8 mouse cellular contexts compared by ENCODE assay signal in the genomic region with DNA sequence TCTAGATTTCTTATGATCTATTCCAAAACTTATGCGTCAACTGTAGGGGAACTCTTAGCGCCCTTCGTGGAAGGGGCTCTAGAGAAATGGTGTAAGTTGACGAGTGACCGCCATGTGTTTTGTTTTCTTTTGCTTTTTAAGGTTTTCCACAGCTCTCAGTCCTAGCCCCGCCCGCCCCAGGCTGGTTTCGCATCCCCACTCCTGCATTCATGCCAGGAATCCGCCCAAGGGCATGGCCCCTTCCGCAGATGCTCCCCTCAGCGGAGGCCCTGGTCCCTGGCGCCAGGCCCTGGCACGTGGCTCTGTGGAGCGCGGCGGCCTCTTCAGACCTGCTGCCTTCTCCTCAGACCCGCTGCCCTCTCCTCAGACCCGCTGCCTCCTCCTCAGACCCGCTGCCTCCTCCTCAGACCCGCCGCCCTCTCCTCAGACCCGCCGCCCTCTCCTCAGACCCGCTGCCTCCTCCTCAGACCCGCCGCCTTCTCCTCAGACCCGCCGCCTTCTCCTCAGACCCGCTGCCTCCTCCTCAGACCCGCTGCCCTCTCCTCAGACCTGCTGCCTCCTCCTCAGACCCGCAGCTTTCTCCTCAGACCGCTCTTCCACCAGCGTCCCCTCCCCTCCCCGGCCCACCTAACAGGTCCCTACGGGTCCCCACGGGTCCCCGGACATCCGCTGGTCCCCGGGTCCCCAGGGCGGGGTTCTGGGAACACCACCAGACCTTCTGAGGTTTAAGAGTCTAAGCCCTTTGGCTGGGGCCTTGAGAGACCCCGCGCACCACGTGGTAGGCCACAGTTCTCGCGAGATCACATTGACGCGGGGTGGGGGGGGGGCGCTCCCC. TPM values are rescaled to one million over a fixed set of nuclear protein-coding genes. Genes with fewer than 3 reads are reported as not detected.
DNase-seq lines count a peak whose midpoint lies in the region; ATAC-seq lines count a peak whose summit lies in the region.

No protein-coding gene starts in this region.

- peak overlapping the region; percentile 57 for H3K9ac ChIP-seq in kidney, embryonic 16.5 days (replicated peaks; ENCODE audit: low read length)

- 25% methylated on average over 36 of the region's 48 CpGs for WGBS in kidney, embryonic 16.5 days
- WGBS in midbrain, embryonic 10.5 days, result 19% methylated on average over 48 of the region's 48 CpGs

- ATAC-seq in kidney, embryonic 16.5 days (ENCODE audit: low FRiP score, low TSS enrichment), result peak; percentile 65; the same call in 1 of the 2 replicates
- ATAC-seq in megakaryocyte-erythroid progenitor cell, adult 5-6 weeks (replicated peaks; ENCODE audit: low FRiP score, low TSS enrichment, poor library complexity, severe bottlenecking), result no peak

- H3K36me3 ChIP-seq in kidney, embryonic 16.5 days (ENCODE audit: insufficient read depth, low read length), result no peaks in the 10 kb centered on the region
- H3K36me3 ChIP-seq in midbrain, embryonic 10.5 days, result no peaks in the 10 kb centered on the region

- H3K9me3 ChIP-seq in kidney, embryonic 16.5 days (ENCODE audit: low read length), result peaks cover 6% of the 10 kb centered on the region; the same call in 1 of the 2 replicates
- peaks cover 2% of the 10 kb centered on the region; the same call in 1 of the 2 replicates for H3K9me3 ChIP-seq in midbrain, embryonic 10.5 days (replicated peaks)

- DNase-seq in kidney, adult 9 months, result no peak
- peak; percentile 58 for DNase-seq in embryo, embryonic 10.5 days (ENCODE audit: low spot score)
- DNase-seq in heart, postnatal 14 days, result peak; percentile 40 to 47
- DNase-seq in midbrain, embryonic 10.5 days (ENCODE audit: low spot score), result peak; percentile 62
- no peak for DNase-seq in cerebellum, postnatal 36 days
- DNase-seq in adrenal gland, adult 18-20 months (ENCODE audit: low spot score in 2 of 2), result no peak

- intact Hi-C loops in heart, postnatal 14 days (cut with DNase I), result no loop called here

- peak overlapping the region; percentile 59 for H3K4me2 ChIP-seq in kidney, embryonic 16.5 days (replicated peaks; ENCODE audit: low read depth, low read length)

- H3K4me3 ChIP-seq in kidney, embryonic 16.5 days (ENCODE audit: low read length), result peak overlapping the region; percentile 36
- H3K4me3 ChIP-seq in midbrain, embryonic 10.5 days, result peak overlapping the region; percentile 56

- no peak overlapping the region for H3K27ac ChIP-seq in kidney, embryonic 16.5 days (ENCODE audit: low read length)
- H3K27ac ChIP-seq in midbrain, embryonic 10.5 days (replicated peaks), result peak overlapping the region; percentile 80

- peaks cover 6% of the 10 kb centered on the region; the same call in 1 of the 2 replicates for H3K27me3 ChIP-seq in kidney, embryonic 16.5 days (ENCODE audit: insufficient read depth, low read length)
- H3K27me3 ChIP-seq in midbrain, embryonic 10.5 days (ENCODE audit: low read depth, poor library complexity, severe bottlenecking), result peaks cover 44% of the 10 kb centered on the region

- 0 out of 2 replicates have a peak, but pooled peaks cover 3% of the 10 kb centered on the region for H3K4me1 ChIP-seq in kidney, embryonic 16.5 days (ENCODE audit: insufficient read depth, low read length)
- peaks cover 9% of the 10 kb centered on the region for H3K4me1 ChIP-seq in midbrain, embryonic 10.5 days

RNA-seq across cellular contexts. Expression of gene Six6, which starts 22.3 kb away (rescaled TPM):
- not detected in 2 replicates for polyA plus RNA-seq in kidney, embryonic 16.5 days (2015; fragmentation: Nextera tagmentation; extraction: Ambion mirVana)
- total RNA-seq in heart, postnatal 14 days (2021), result not detected
- 0.66 and 1.8 TPM in 2 replicates for polyA plus RNA-seq in midbrain, embryonic 10.5 days (2016; fragmentation: Nextera tagmentation; extraction: Ambion mirVana)
- total RNA-seq in megakaryocyte-erythroid progenitor cell, adult 5-6 weeks (2014; fragmentation: Nextera tagmentation), result not detected in 2 replicates
- not detected in 2 replicates for total RNA-seq in megakaryocyte-erythroid progenitor cell, adult 5-6 weeks (2017)
- total RNA-seq in adrenal gland, adult 18-20 months (2021), result not detected

RNA-seq across cellular contexts. Expression of gene 4930447C04Rik, which starts 23.2 kb away (rescaled TPM):
- 0.87 and 0.97 TPM in 2 replicates for polyA plus RNA-seq in kidney, embryonic 16.5 days (2015; fragmentation: Nextera tagmentation; extraction: Ambion mirVana)
- under 1 TPM; 0.41 to 0.46 TPM for total RNA-seq in heart, postnatal 14 days (2021)
- polyA plus RNA-seq in midbrain, embryonic 10.5 days (2016; fragmentation: Nextera tagmentation; extraction: Ambion mirVana), result 1.8 and 2.3 TPM in 2 replicates
- 5.8 TPM in 1 of 2 replicates, not detected in the other for total RNA-seq in megakaryocyte-erythroid progenitor cell, adult 5-6 weeks (2014; fragmentation: Nextera tagmentation)
- total RNA-seq in megakaryocyte-erythroid progenitor cell, adult 5-6 weeks (2017), result 0.89 and 17.8 TPM in 2 replicates
- total RNA-seq in adrenal gland, adult 18-20 months (2021), result 1 to 10 TPM in 1 of 2 experiments, not detected in 1; 1.0 TPM

Comparison
In these comparisons a context has a peak if more than half of its experiments do, and no peak if none do; other contexts are left out.
1. DNase-seq: peak in embryo, embryonic 10.5 days (single experiment), heart, postnatal 14 days (2 of 2) and midbrain, embryonic 10.5 days (single experiment); none in kidney, adult 9 months (single experiment), cerebellum, postnatal 36 days (0 of 2) and adrenal gland, adult 18-20 months (0 of 2).